Mouse (Mus musculus): ENCODE measurements around the gene Rev1. TPM values are rescaled to one million over a fixed set of nuclear protein-coding genes. Genes with fewer than 3 reads are reported as not detected.

Rev1 gene
- total RNA-seq, 1 experiment, result 58.0 TPM

GRCm38 (mm10) chr1:38118624-38119023 is 11.0 kb downstream of the Rev1 start:
- in situ Hi-C loops (cut with MboI; ENCODE audit: low sequenced_read_pairs in 2 of 2, unreplicated experiment in 2 of 2), result no loop called here
- no peak overlapping the region for H3K27ac ChIP-seq (ENCODE audit: insufficient read depth, low read depth, low read length, poor library complexity, severe bottlenecking)
- H3K36me3 ChIP-seq (ENCODE audit: control insufficient read depth, insufficient read depth, low read length, poor library complexity, severe bottlenecking), result 0 out of 2 replicates have a peak, but pooled peaks cover 3% of the 10 kb centered on the region
- no peaks in the 10 kb centered on the region for H3K9me3 ChIP-seq (ENCODE audit: control insufficient read depth, insufficient read depth, low read depth, low read length)
- TF ChIP-seq CHD2 (IDR thresholded peaks at IDR 0.05; ENCODE audit: low read depth, low read length) (no peak), ZNF384 (IDR thresholded peaks at IDR 0.05; ENCODE audit: low read depth, low read length) (no peak), HCFC1 (IDR thresholded peaks at IDR 0.05; ENCODE audit: borderline replicate concordance, insufficient read depth, low read length) (no peak), ZC3H11A (IDR thresholded peaks at IDR 0.05; ENCODE audit: borderline replicate concordance, low read depth, low read length) (no peak), MAFK (IDR thresholded peaks at IDR 0.05; ENCODE audit: insufficient read depth, low read depth, low read length) (no peak)
- no peak for DNase-seq (ENCODE audit: low read depth, low spot score)
- no peak overlapping the region for H3K9ac ChIP-seq (ENCODE audit: insufficient read depth, low read depth, low read length, poor library complexity, severe bottlenecking)
- H3K4me3 ChIP-seq (ENCODE audit: insufficient read depth in 1 of 2, low read depth in 1 of 2, low read length in 2 of 2, poor library complexity in 1 of 2, severe bottlenecking in 1 of 2), result no peak overlapping the region
- peaks cover 0 to 4% of the 10 kb centered on the region in 2 experiments; a peak in 1 of 4 replicates for H3K4me1 ChIP-seq (ENCODE audit: control insufficient read depth in 2 of 2, insufficient read depth in 2 of 2, low read length in 2 of 2, poor library complexity in 1 of 2)

GRCm38 (mm10) chr1:38109786-38110185 is 19.8 kb downstream of the Rev1 start:
- DNase-seq (ENCODE audit: low read depth, low spot score), result no peak
- H3K27ac ChIP-seq (ENCODE audit: insufficient read depth, low read depth, low read length, poor library complexity, severe bottlenecking), result no peak overlapping the region
- TF ChIP-seq ZNF384 (IDR thresholded peaks at IDR 0.05; ENCODE audit: low read depth, low read length) (no peak), MAFK (IDR thresholded peaks at IDR 0.05; ENCODE audit: insufficient read depth, low read depth, low read length) (no peak), CHD2 (IDR thresholded peaks at IDR 0.05; ENCODE audit: low read depth, low read length) (no peak)
- H3K9me3 ChIP-seq (ENCODE audit: control insufficient read depth, insufficient read depth, low read depth, low read length), result no peaks in the 10 kb centered on the region
- no peak overlapping the region for H3K4me3 ChIP-seq (ENCODE audit: insufficient read depth in 1 of 2, low read depth in 1 of 2, low read length in 2 of 2, poor library complexity in 1 of 2, severe bottlenecking in 1 of 2)
- peaks cover 2 to 6% of the 10 kb centered on the region in 2 experiments; a peak in 2 of 4 replicates for H3K4me1 ChIP-seq (ENCODE audit: control insufficient read depth in 2 of 2, insufficient read depth in 2 of 2, low read length in 2 of 2, poor library complexity in 1 of 2)
- H3K9ac ChIP-seq (ENCODE audit: insufficient read depth, low read depth, low read length, poor library complexity, severe bottlenecking), result no peak overlapping the region
- in situ Hi-C loops (cut with MboI; ENCODE audit: low sequenced_read_pairs in 2 of 2, unreplicated experiment in 2 of 2), result no loop called here
- H3K36me3 ChIP-seq (ENCODE audit: control insufficient read depth, insufficient read depth, low read length, poor library complexity, severe bottlenecking), result no peaks in the 10 kb centered on the region; the same call in 1 of the 2 replicates

- Histone ChIP-seq H3K27ac (ENCODE audit: insufficient read depth, low read depth, low read length, poor library complexity, severe bottlenecking) (no peak overlapping the region), H3K4me1 (ENCODE audit: control insufficient read depth in 2 of 2, insufficient read depth in 2 of 2, low read length in 2 of 2, poor library complexity in 1 of 2) (no peaks in the 10 kb centered on the region), H3K4me3 (ENCODE audit: insufficient read depth in 1 of 2, low read depth in 1 of 2, low read length in 2 of 2, poor library complexity in 1 of 2, severe bottlenecking in 1 of 2) (no peak overlapping the region), H3K9ac (ENCODE audit: insufficient read depth, low read depth, low read length, poor library complexity, severe bottlenecking) (no peak overlapping the region), H3K36me3 (ENCODE audit: control insufficient read depth, insufficient read depth, low read length, poor library complexity, severe bottlenecking) (peaks cover 2% of the 10 kb centered on the region), H3K9me3 (ENCODE audit: control insufficient read depth, insufficient read depth, low read depth, low read length) (no peaks in the 10 kb centered on the region)
- in situ Hi-C loops (cut with MboI; ENCODE audit: low sequenced_read_pairs in 2 of 2, unreplicated experiment in 2 of 2), result no loop called here
- TF ChIP-seq HCFC1 (IDR thresholded peaks at IDR 0.05; ENCODE audit: borderline replicate concordance, insufficient read depth, low read length) (no peak), ZNF384 (IDR thresholded peaks at IDR 0.05; ENCODE audit: low read depth, low read length) (no peak), CHD2 (IDR thresholded peaks at IDR 0.05; ENCODE audit: low read depth, low read length) (no peak), ZC3H11A (IDR thresholded peaks at IDR 0.05; ENCODE audit: borderline replicate concordance, low read depth, low read length) (no peak), MAFK (IDR thresholded peaks at IDR 0.05; ENCODE audit: insufficient read depth, low read depth, low read length) (no peak)
- DNase-seq (ENCODE audit: low read depth, low spot score), result no peak
Measured at GRCm38 (mm10) chr1:38103813-38104212, 25.8 kb downstream of the Rev1 start.

GRCm38 (mm10) chr1:38103214-38103613 is 26.4 kb downstream of the Rev1 start:
- in situ Hi-C loops (cut with MboI; ENCODE audit: low sequenced_read_pairs in 2 of 2, unreplicated experiment in 2 of 2), result no loop called here
- Histone ChIP-seq H3K4me3 (ENCODE audit: insufficient read depth in 1 of 2, low read depth in 1 of 2, low read length in 2 of 2, poor library complexity in 1 of 2, severe bottlenecking in 1 of 2) (no peak overlapping the region), H3K4me1 (ENCODE audit: control insufficient read depth in 2 of 2, insufficient read depth in 2 of 2, low read length in 2 of 2, poor library complexity in 1 of 2) (no peaks in the 10 kb centered on the region), H3K9ac (ENCODE audit: insufficient read depth, low read depth, low read length, poor library complexity, severe bottlenecking) (no peak overlapping the region), H3K36me3 (ENCODE audit: control insufficient read depth, insufficient read depth, low read length, poor library complexity, severe bottlenecking) (peaks cover 2% of the 10 kb centered on the region), H3K9me3 (ENCODE audit: control insufficient read depth, insufficient read depth, low read depth, low read length) (no peaks in the 10 kb centered on the region), H3K27ac (ENCODE audit: insufficient read depth, low read depth, low read length, poor library complexity, severe bottlenecking) (no peak overlapping the region)
- TF ChIP-seq HCFC1 (IDR thresholded peaks at IDR 0.05; ENCODE audit: borderline replicate concordance, insufficient read depth, low read length) (no peak), MAFK (IDR thresholded peaks at IDR 0.05; ENCODE audit: insufficient read depth, low read depth, low read length) (no peak), ZNF384 (IDR thresholded peaks at IDR 0.05; ENCODE audit: low read depth, low read length) (no peak), CHD2 (IDR thresholded peaks at IDR 0.05; ENCODE audit: low read depth, low read length) (no peak), ZC3H11A (IDR thresholded peaks at IDR 0.05; ENCODE audit: borderline replicate concordance, low read depth, low read length) (no peak)
- no peak for DNase-seq (ENCODE audit: low read depth, low spot score)

- H3K9ac ChIP-seq (ENCODE audit: insufficient read depth, low read depth, low read length, poor library complexity, severe bottlenecking), result no peak overlapping the region
- no peaks in the 10 kb centered on the region for H3K4me1 ChIP-seq (ENCODE audit: control insufficient read depth in 2 of 2, insufficient read depth in 2 of 2, low read length in 2 of 2, poor library complexity in 1 of 2)
- no peak for DNase-seq (ENCODE audit: low read depth, low spot score)
- H3K4me3 ChIP-seq (ENCODE audit: insufficient read depth in 1 of 2, low read depth in 1 of 2, low read length in 2 of 2, poor library complexity in 1 of 2, severe bottlenecking in 1 of 2), result no peak overlapping the region
- in situ Hi-C loops (cut with MboI; ENCODE audit: low sequenced_read_pairs in 2 of 2, unreplicated experiment in 2 of 2), result no loop called here
- no peaks in the 10 kb centered on the region for H3K9me3 ChIP-seq (ENCODE audit: control insufficient read depth, insufficient read depth, low read depth, low read length)
- TF ChIP-seq HCFC1 (IDR thresholded peaks at IDR 0.05; ENCODE audit: borderline replicate concordance, insufficient read depth, low read length) (no peak), ZNF384 (IDR thresholded peaks at IDR 0.05; ENCODE audit: low read depth, low read length) (no peak), MAFK (IDR thresholded peaks at IDR 0.05; ENCODE audit: insufficient read depth, low read depth, low read length) (no peak), ZC3H11A (IDR thresholded peaks at IDR 0.05; ENCODE audit: borderline replicate concordance, low read depth, low read length) (no peak), CHD2 (IDR thresholded peaks at IDR 0.05; ENCODE audit: low read depth, low read length) (no peak)
- peaks cover 10% of the 10 kb centered on the region for H3K36me3 ChIP-seq (ENCODE audit: control insufficient read depth, insufficient read depth, low read length, poor library complexity, severe bottlenecking)
- H3K27ac ChIP-seq (ENCODE audit: insufficient read depth, low read depth, low read length, poor library complexity, severe bottlenecking), result no peak overlapping the region
Measured at GRCm38 (mm10) chr1:38081316-38081715, 48.3 kb downstream of the Rev1 start.

All from ES-E14 (cell line).